Mouse (Mus musculus): Measurements from ENCODE around the gene Acot8. TPM values are rescaled to one million over a fixed set of nuclear protein-coding genes. Genes with fewer than 3 reads are reported as not detected.

Gene Acot8
- polyA plus RNA-seq, 1 experiment from 2014 or later, result 16.8 TPM

- no peak overlapping the region for H3K9ac ChIP-seq
- H3K9me3 ChIP-seq, result no peaks in the 10 kb centered on the region
- H3K4me1 ChIP-seq, result peaks cover 23% of the 10 kb centered on the region
- H3K27ac ChIP-seq, result no peak overlapping the region
- peaks cover 63% of the 10 kb centered on the region for H3K36me3 ChIP-seq
- WGBS, result 92% methylated on average over 15 of the region's 15 CpGs
- no peak overlapping the region for H3K4me3 ChIP-seq
- no peaks in the 10 kb centered on the region for H3K27me3 ChIP-seq
- no peak for ATAC-seq (ENCODE audit: insufficient number of reproducible peaks, insufficient read depth, low FRiP score, low TSS enrichment)
- no peak overlapping the region; the same call in 1 of the 2 replicates for H3K4me2 ChIP-seq (replicated peaks)
Measured at GRCm38 (mm10) chr2:164767812-164768540, 36.7 kb downstream of the Acot8 start.

GRCm38 (mm10) chr2:164765841-164766240, 38.8 kb downstream of the Acot8 start:
- Histone ChIP-seq H3K27me3 (no peaks in the 10 kb centered on the region), H3K4me2 (replicated peaks) (no peak overlapping the region), H3K27ac (no peak overlapping the region), H3K4me1 (peaks cover 8% of the 10 kb centered on the region), H3K4me3 (no peak overlapping the region), H3K9ac (no peak overlapping the region), H3K36me3 (peaks cover 65% of the 10 kb centered on the region), H3K9me3 (no peaks in the 10 kb centered on the region)
- no peak for ATAC-seq (ENCODE audit: insufficient number of reproducible peaks, insufficient read depth, low FRiP score, low TSS enrichment)
- 82% methylated on average over 3 of the region's 3 CpGs for WGBS

GRCm38 (mm10) chr2:164762593-164762992, 42.1 kb downstream of the Acot8 start:
- Histone ChIP-seq H3K27ac (no peak overlapping the region), H3K4me3 (no peak overlapping the region), H3K9ac (no peak overlapping the region), H3K9me3 (no peaks in the 10 kb centered on the region), H3K4me1 (no peaks in the 10 kb centered on the region), H3K36me3 (peaks cover 90% of the 10 kb centered on the region), H3K27me3 (no peaks in the 10 kb centered on the region), H3K4me2 (replicated peaks) (no peak overlapping the region)
- WGBS, result 91% methylated on average over 7 of the region's 7 CpGs
- no peak for ATAC-seq (ENCODE audit: insufficient number of reproducible peaks, insufficient read depth, low FRiP score, low TSS enrichment)

- no peaks in the 10 kb centered on the region for H3K27me3 ChIP-seq
- no peak overlapping the region for H3K4me2 ChIP-seq (replicated peaks)
- H3K36me3 ChIP-seq, result peaks cover 90% of the 10 kb centered on the region
- H3K4me3 ChIP-seq, result no peak overlapping the region
- ATAC-seq (ENCODE audit: insufficient number of reproducible peaks, insufficient read depth, low FRiP score, low TSS enrichment), result no peak
- no peak overlapping the region for H3K9ac ChIP-seq
- WGBS, result 98% methylated on average over 4 of the region's 4 CpGs
- no peaks in the 10 kb centered on the region for H3K4me1 ChIP-seq
- no peaks in the 10 kb centered on the region for H3K9me3 ChIP-seq
- no peak overlapping the region for H3K27ac ChIP-seq
Measured at GRCm38 (mm10) chr2:164761971-164762370, 42.7 kb downstream of the Acot8 start.

GRCm38 (mm10) chr2:164761502-164761901, 43.2 kb downstream of the Acot8 start:
- no peak for ATAC-seq (ENCODE audit: insufficient number of reproducible peaks, insufficient read depth, low FRiP score, low TSS enrichment)
- Histone ChIP-seq H3K4me1 (no peaks in the 10 kb centered on the region), H3K27ac (no peak overlapping the region), H3K9me3 (no peaks in the 10 kb centered on the region), H3K4me2 (replicated peaks) (no peak overlapping the region), H3K36me3 (peaks cover 90% of the 10 kb centered on the region), H3K9ac (no peak overlapping the region), H3K4me3 (no peak overlapping the region), H3K27me3 (no peaks in the 10 kb centered on the region)
- WGBS, result 86% methylated on average over 2 of the region's 2 CpGs

GRCm38 (mm10) chr2:164760059-164760833, 44.4 kb downstream of the Acot8 start:
- ATAC-seq (ENCODE audit: insufficient number of reproducible peaks, insufficient read depth, low FRiP score, low TSS enrichment), result no peak
- Histone ChIP-seq H3K36me3 (peaks cover 91% of the 10 kb centered on the region), H3K27ac (no peak overlapping the region), H3K4me3 (no peak overlapping the region), H3K9ac (no peak overlapping the region), H3K4me2 (replicated peaks) (no peak overlapping the region), H3K27me3 (no peaks in the 10 kb centered on the region), H3K9me3 (no peaks in the 10 kb centered on the region), H3K4me1 (no peaks in the 10 kb centered on the region)
- WGBS, result 80% methylated on average over 4 of the region's 4 CpGs

- no peaks in the 10 kb centered on the region for H3K27me3 ChIP-seq
- H3K36me3 ChIP-seq, result peaks cover 99% of the 10 kb centered on the region
- no peak overlapping the region for H3K9ac ChIP-seq
- H3K4me2 ChIP-seq (replicated peaks), result no peak overlapping the region
- H3K4me3 ChIP-seq, result no peak overlapping the region
- no peak overlapping the region for H3K27ac ChIP-seq
- 44% methylated on average over 1 of the region's 1 CpGs for WGBS
- ATAC-seq (ENCODE audit: insufficient number of reproducible peaks, insufficient read depth, low FRiP score, low TSS enrichment), result no peak
- no peaks in the 10 kb centered on the region for H3K4me1 ChIP-seq
- no peaks in the 10 kb centered on the region for H3K9me3 ChIP-seq
Measured at GRCm38 (mm10) chr2:164758692-164759091, 46.0 kb downstream of the Acot8 start.

GRCm38 (mm10) chr2:164757841-164758240, 46.8 kb downstream of the Acot8 start:
- Histone ChIP-seq H3K27me3 (no peaks in the 10 kb centered on the region), H3K4me2 (replicated peaks) (no peak overlapping the region), H3K27ac (no peak overlapping the region), H3K4me1 (no peaks in the 10 kb centered on the region), H3K9me3 (no peaks in the 10 kb centered on the region), H3K36me3 (peaks cover 93% of the 10 kb centered on the region), H3K9ac (no peak overlapping the region), H3K4me3 (no peak overlapping the region)
- 93% methylated on average over 11 of the region's 11 CpGs for WGBS
- no peak for ATAC-seq (ENCODE audit: insufficient number of reproducible peaks, insufficient read depth, low FRiP score, low TSS enrichment)

GRCm38 (mm10) chr2:164754800-164755199, 49.9 kb downstream of the Acot8 start:
- no peak overlapping the region for H3K4me2 ChIP-seq (replicated peaks)
- H3K9me3 ChIP-seq, result no peaks in the 10 kb centered on the region
- H3K27ac ChIP-seq, result no peak overlapping the region
- ATAC-seq (ENCODE audit: insufficient number of reproducible peaks, insufficient read depth, low FRiP score, low TSS enrichment), result no peak
- peaks cover 88% of the 10 kb centered on the region for H3K36me3 ChIP-seq
- no peak overlapping the region for H3K4me3 ChIP-seq
- no peak overlapping the region for H3K9ac ChIP-seq
- no peaks in the 10 kb centered on the region for H3K27me3 ChIP-seq
- H3K4me1 ChIP-seq, result no peaks in the 10 kb centered on the region
- WGBS, result 89% methylated on average over 2 of the region's 2 CpGs

GRCm38 (mm10) chr2:164754105-164754504, 50.6 kb downstream of the Acot8 start:
- no peak overlapping the region for H3K4me3 ChIP-seq
- H3K4me1 ChIP-seq, result no peaks in the 10 kb centered on the region
- 85% methylated on average over 11 of the region's 11 CpGs for WGBS
- ATAC-seq (ENCODE audit: insufficient number of reproducible peaks, insufficient read depth, low FRiP score, low TSS enrichment), result no peak
- H3K27ac ChIP-seq, result no peak overlapping the region
- peaks cover 81% of the 10 kb centered on the region for H3K36me3 ChIP-seq
- H3K27me3 ChIP-seq, result no peaks in the 10 kb centered on the region
- no peak overlapping the region for H3K9ac ChIP-seq
- H3K4me2 ChIP-seq (replicated peaks), result no peak overlapping the region
- H3K9me3 ChIP-seq, result no peaks in the 10 kb centered on the region

GRCm38 (mm10) chr2:164752454-164752853, 52.2 kb downstream of the Acot8 start:
- no peaks in the 10 kb centered on the region for H3K4me1 ChIP-seq
- no peak for ATAC-seq (ENCODE audit: insufficient number of reproducible peaks, insufficient read depth, low FRiP score, low TSS enrichment)
- peaks cover 79% of the 10 kb centered on the region for H3K36me3 ChIP-seq
- H3K4me3 ChIP-seq, result no peak overlapping the region
- no peaks in the 10 kb centered on the region for H3K9me3 ChIP-seq
- WGBS, result 86% methylated on average over 2 of the region's 2 CpGs
- no peak overlapping the region for H3K4me2 ChIP-seq (replicated peaks)
- H3K9ac ChIP-seq, result no peak overlapping the region
- H3K27me3 ChIP-seq, result no peaks in the 10 kb centered on the region
- no peak overlapping the region for H3K27ac ChIP-seq

- H3K36me3 ChIP-seq, result peaks cover 47% of the 10 kb centered on the region
Measured at GRCm38 (mm10) chr2:164748991-164749390, 55.7 kb downstream of the Acot8 start.

More at GRCm38 (mm10) chr2:164748991-164749390, 55.7 kb downstream of the Acot8 start:
- no peak for ATAC-seq (ENCODE audit: insufficient number of reproducible peaks, insufficient read depth, low FRiP score, low TSS enrichment)
- no peak overlapping the region for H3K27ac ChIP-seq
- no peak overlapping the region for H3K4me2 ChIP-seq (replicated peaks)
- WGBS, result 91% methylated on average over 6 of the region's 6 CpGs
- no peak overlapping the region for H3K4me3 ChIP-seq
- peaks cover 12% of the 10 kb centered on the region for H3K4me1 ChIP-seq
- no peaks in the 10 kb centered on the region for H3K9me3 ChIP-seq
- no peaks in the 10 kb centered on the region for H3K27me3 ChIP-seq
- H3K9ac ChIP-seq, result no peak overlapping the region
